Mouse (Mus musculus): ENCODE data around the gene Opcml. TPM values are rescaled to one million over a fixed set of nuclear protein-coding genes. Genes with fewer than 3 reads are reported as not detected.

The Opcml gene
- polyA plus RNA-seq, 1 experiment from 2014 or later, result 73.0 TPM

DNA sequence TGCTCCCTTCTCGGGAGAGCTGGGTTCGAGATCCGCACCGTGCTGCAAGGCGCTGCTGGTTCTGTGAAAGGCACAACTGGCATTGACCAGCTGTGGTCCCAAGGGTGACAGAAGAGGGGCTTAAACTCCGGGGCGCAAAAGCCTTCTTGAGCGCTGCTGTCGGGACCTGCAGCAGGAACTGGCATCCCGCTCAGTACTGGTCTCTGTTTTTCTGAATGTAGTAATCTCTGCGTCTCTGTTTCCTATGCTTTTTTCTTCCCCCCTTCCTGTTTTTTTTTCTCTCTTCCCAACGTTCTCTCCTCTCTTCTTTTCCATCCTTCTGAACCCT lies 1.0 kb downstream of the Opcml start:
- Histone ChIP-seq H3K4me2 (ENCODE audit: low read length) (peak overlapping the region; percentile 86), H3K36me3 (ENCODE audit: control insufficient read depth, insufficient read depth, low read length) (no peaks in the 10 kb centered on the region), H3K9me3 (replicated peaks; ENCODE audit: control insufficient read depth, low read length, poor library complexity, severe bottlenecking) (no peaks in the 10 kb centered on the region), H3K9ac (ENCODE audit: low read depth, low read length) (peak overlapping the region; percentile 81), H3K4me3 (ENCODE audit: low read depth, low read length) (peak overlapping the region; percentile 64), H3K4me1 (ENCODE audit: control insufficient read depth, insufficient read depth, low read length) (peaks cover 3% of the 10 kb centered on the region), H3K27me3 (ENCODE audit: control insufficient read depth, insufficient read depth, low read depth, low read length) (no peaks in the 10 kb centered on the region), H3K27ac (ENCODE audit: low read length) (peak overlapping the region; percentile 92)
- ATAC-seq, result peak; percentile 50; the same call in 1 of the 2 replicates
- WGBS, result 2% methylated on average over 12 of the region's 12 CpGs

DNA sequence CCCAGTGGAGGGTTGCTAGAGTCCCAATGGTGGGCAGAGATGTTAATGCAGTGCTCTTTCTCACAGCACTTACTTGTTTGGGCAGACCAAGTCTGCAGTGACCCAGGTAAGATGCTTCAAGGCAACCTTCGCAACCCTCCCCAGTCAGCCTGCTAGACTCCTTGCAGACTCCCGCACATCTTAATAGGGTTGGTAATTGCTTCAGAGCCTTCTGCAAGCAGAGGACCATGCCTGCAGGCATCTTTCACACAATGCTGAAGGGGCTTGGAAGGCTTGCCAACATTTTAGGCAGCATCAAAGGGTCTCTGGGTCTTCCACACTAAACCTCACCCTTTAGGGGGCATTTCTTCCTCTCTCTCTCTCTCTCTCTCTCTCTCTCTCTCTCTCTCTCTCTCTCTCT lies 1.7 kb downstream of the Opcml start:
- Histone ChIP-seq H3K9me3 (replicated peaks; ENCODE audit: control insufficient read depth, low read length, poor library complexity, severe bottlenecking) (no peaks in the 10 kb centered on the region), H3K4me3 (ENCODE audit: low read depth, low read length) (peak overlapping the region; percentile 64), H3K4me2 (ENCODE audit: low read length) (peak overlapping the region; percentile 86), H3K27ac (ENCODE audit: low read length) (peak overlapping the region; percentile 92), H3K4me1 (ENCODE audit: control insufficient read depth, insufficient read depth, low read length) (peaks cover 3% of the 10 kb centered on the region), H3K9ac (ENCODE audit: low read depth, low read length) (peak overlapping the region; percentile 81), H3K27me3 (ENCODE audit: control insufficient read depth, insufficient read depth, low read depth, low read length) (no peaks in the 10 kb centered on the region), H3K36me3 (ENCODE audit: control insufficient read depth, insufficient read depth, low read length) (no peaks in the 10 kb centered on the region)
- ATAC-seq, result no peak
- 40% methylated on average over 2 of the region's 2 CpGs for WGBS

DNA sequence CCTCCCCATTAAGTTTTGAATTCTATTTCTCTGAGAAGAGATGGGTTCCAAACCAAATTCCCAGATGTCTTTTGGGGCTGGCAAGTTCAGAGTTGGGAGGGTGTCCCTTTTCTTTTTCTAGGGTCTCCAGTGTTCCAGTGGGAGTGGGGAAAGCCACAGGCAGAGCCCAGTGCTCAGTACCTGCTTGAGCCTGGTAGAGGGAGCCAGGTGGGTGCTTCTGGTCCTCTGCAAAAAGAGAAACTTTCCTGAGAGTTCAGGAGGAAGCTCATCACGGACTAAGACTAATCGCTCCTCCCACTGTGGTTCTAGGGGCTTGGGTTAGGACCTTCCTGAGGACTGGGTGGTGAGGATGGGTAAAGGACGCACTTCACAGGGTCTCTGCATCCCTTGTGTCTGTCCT lies 2.4 kb downstream of the Opcml start:
- Histone ChIP-seq H3K27me3 (ENCODE audit: control insufficient read depth, insufficient read depth, low read depth, low read length) (no peaks in the 10 kb centered on the region), H3K36me3 (ENCODE audit: control insufficient read depth, insufficient read depth, low read length) (no peaks in the 10 kb centered on the region), H3K27ac (ENCODE audit: low read length) (no peak overlapping the region), H3K4me2 (ENCODE audit: low read length) (peak overlapping the region; percentile 31), H3K4me1 (ENCODE audit: control insufficient read depth, insufficient read depth, low read length) (peaks cover 3% of the 10 kb centered on the region), H3K4me3 (ENCODE audit: low read depth, low read length) (peak overlapping the region; percentile 18; the same call in 1 of the 2 replicates), H3K9me3 (replicated peaks; ENCODE audit: control insufficient read depth, low read length, poor library complexity, severe bottlenecking) (no peaks in the 10 kb centered on the region), H3K9ac (ENCODE audit: low read depth, low read length) (0 out of 2 replicates have a peak overlapping the region, but pooled peaks have one; percentile 14)
- ATAC-seq, result no peak
- 75% methylated on average over 3 of the region's 3 CpGs for WGBS

DNA sequence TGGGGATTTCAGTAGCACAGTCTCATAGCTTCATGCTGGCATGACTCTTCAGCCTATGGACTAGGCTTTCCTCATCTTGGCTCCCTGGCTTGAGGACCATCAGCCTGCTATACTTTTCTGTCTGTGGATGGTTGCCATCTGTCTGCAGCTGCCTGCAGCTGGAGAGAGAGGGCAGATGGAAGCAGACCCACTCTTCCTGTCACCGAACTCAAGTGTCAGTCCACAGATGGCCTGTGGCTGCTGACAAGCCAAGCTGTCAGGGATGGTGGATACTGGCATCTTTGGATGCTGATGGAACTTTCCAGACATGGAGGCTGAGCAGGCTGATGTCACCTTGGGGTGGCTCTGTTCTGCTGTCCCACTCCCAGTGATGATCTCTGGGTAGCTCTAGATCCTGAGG lies 6.0 kb downstream of the Opcml start:
- Histone ChIP-seq H3K4me1 (ENCODE audit: control insufficient read depth, insufficient read depth, low read length) (no peaks in the 10 kb centered on the region; the same call in 1 of the 2 replicates), H3K9me3 (replicated peaks; ENCODE audit: control insufficient read depth, low read length, poor library complexity, severe bottlenecking) (peaks cover 7% of the 10 kb centered on the region), H3K27me3 (ENCODE audit: control insufficient read depth, insufficient read depth, low read depth, low read length) (no peaks in the 10 kb centered on the region), H3K27ac (ENCODE audit: low read length) (no peak overlapping the region), H3K4me2 (ENCODE audit: low read length) (no peak overlapping the region), H3K9ac (ENCODE audit: low read depth, low read length) (no peak overlapping the region), H3K4me3 (ENCODE audit: low read depth, low read length) (no peak overlapping the region), H3K36me3 (ENCODE audit: control insufficient read depth, insufficient read depth, low read length) (0 out of 2 replicates have a peak, but pooled peaks cover 2% of the 10 kb centered on the region)
- 90% methylated on average over 1 of the region's 1 CpGs for WGBS
- ATAC-seq, result no peak

DNA sequence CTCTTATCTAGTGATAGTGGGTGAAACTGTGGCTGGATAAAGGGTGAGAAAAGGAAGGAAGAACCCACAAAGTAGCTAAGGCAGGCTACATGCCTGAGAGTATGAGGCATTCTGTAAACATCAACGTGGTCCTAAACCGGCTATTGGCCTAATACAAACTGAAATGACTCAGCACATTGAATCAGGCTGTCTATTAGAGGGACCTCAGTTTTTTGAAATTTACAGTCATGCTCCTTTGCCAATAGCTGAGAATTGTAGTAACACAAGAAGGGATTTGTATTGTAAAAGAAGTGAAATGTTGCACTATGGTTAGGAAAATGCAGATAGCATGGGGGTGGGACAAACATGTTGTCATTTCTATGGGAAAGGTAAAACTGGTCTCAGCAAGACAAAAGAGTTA lies 10.4 kb downstream of the Opcml start:
- Histone ChIP-seq H3K4me3 (ENCODE audit: low read depth, low read length) (no peak overlapping the region), H3K9me3 (replicated peaks; ENCODE audit: control insufficient read depth, low read length, poor library complexity, severe bottlenecking) (peaks cover 7% of the 10 kb centered on the region), H3K36me3 (ENCODE audit: control insufficient read depth, insufficient read depth, low read length) (0 out of 2 replicates have a peak, but pooled peaks cover 2% of the 10 kb centered on the region), H3K27me3 (ENCODE audit: control insufficient read depth, insufficient read depth, low read depth, low read length) (no peaks in the 10 kb centered on the region), H3K9ac (ENCODE audit: low read depth, low read length) (no peak overlapping the region), H3K4me2 (ENCODE audit: low read length) (no peak overlapping the region), H3K4me1 (ENCODE audit: control insufficient read depth, insufficient read depth, low read length) (no peaks in the 10 kb centered on the region), H3K27ac (ENCODE audit: low read length) (no peak overlapping the region)
- no peak for ATAC-seq
- WGBS, result 91% methylated on average over 2 of the region's 2 CpGs

DNA sequence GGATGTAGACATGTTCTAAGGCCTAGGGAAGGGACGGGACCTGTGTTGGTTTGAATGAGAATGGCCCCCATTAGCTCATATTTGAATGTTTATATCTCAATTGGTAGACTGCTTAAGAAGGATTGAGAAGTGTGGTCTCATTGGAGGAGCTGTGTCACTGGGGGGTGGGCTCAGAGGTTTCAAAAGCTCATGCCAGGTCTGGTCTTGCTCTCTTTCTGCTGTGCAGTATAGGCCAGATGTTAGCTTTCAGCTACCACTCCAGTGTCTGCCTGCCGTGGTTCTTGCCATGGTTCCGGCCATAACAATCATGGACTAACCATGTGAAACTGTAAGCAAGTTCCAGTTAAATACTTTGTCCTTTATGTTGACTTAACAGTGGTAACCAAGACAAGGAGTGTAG lies 11.2 kb downstream of the Opcml start:
- 0 out of 2 replicates have a peak, but pooled peaks cover 2% of the 10 kb centered on the region for H3K36me3 ChIP-seq (ENCODE audit: control insufficient read depth, insufficient read depth, low read length)
- H3K9ac ChIP-seq (ENCODE audit: low read depth, low read length), result no peak overlapping the region
- H3K4me1 ChIP-seq (ENCODE audit: control insufficient read depth, insufficient read depth, low read length), result no peaks in the 10 kb centered on the region
- 89% methylated on average over 3 of the region's 3 CpGs for WGBS
- H3K27ac ChIP-seq (ENCODE audit: low read length), result no peak overlapping the region
- no peak for ATAC-seq
- H3K4me2 ChIP-seq (ENCODE audit: low read length), result no peak overlapping the region
- H3K27me3 ChIP-seq (ENCODE audit: control insufficient read depth, insufficient read depth, low read depth, low read length), result no peaks in the 10 kb centered on the region
- H3K9me3 ChIP-seq (replicated peaks; ENCODE audit: control insufficient read depth, low read length, poor library complexity, severe bottlenecking), result peaks cover 7% of the 10 kb centered on the region
- no peak overlapping the region for H3K4me3 ChIP-seq (ENCODE audit: low read depth, low read length)

DNA sequence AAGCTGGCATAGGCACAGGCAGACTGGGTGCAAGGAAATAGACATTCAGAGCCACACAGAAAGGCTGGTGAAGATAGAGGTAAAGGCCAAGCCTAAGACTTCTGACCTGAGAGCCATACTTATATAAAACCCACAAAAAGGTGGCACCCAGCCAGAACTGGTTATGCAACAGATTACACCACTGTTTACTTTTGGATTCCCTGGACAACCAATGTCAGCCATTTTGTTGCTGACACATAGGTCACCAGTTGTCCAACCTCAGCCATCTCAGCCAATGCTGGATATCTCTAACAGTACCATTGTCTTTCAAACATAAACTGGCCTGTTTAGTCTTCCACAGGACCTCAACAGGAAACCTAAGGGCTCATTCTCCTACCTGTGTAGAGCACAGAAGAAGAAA lies 11.8 kb downstream of the Opcml start:
- H3K36me3 ChIP-seq (ENCODE audit: control insufficient read depth, insufficient read depth, low read length), result 0 out of 2 replicates have a peak, but pooled peaks cover 2% of the 10 kb centered on the region
- H3K9ac ChIP-seq (ENCODE audit: low read depth, low read length), result no peak overlapping the region
- no peak overlapping the region for H3K4me3 ChIP-seq (ENCODE audit: low read depth, low read length)
- no peaks in the 10 kb centered on the region for H3K27me3 ChIP-seq (ENCODE audit: control insufficient read depth, insufficient read depth, low read depth, low read length)
- no peaks in the 10 kb centered on the region for H3K4me1 ChIP-seq (ENCODE audit: control insufficient read depth, insufficient read depth, low read length)
- ATAC-seq, result no peak
- no peak overlapping the region for H3K27ac ChIP-seq (ENCODE audit: low read length)
- peaks cover 7% of the 10 kb centered on the region for H3K9me3 ChIP-seq (replicated peaks; ENCODE audit: control insufficient read depth, low read length, poor library complexity, severe bottlenecking)
- H3K4me2 ChIP-seq (ENCODE audit: low read length), result no peak overlapping the region

DNA sequence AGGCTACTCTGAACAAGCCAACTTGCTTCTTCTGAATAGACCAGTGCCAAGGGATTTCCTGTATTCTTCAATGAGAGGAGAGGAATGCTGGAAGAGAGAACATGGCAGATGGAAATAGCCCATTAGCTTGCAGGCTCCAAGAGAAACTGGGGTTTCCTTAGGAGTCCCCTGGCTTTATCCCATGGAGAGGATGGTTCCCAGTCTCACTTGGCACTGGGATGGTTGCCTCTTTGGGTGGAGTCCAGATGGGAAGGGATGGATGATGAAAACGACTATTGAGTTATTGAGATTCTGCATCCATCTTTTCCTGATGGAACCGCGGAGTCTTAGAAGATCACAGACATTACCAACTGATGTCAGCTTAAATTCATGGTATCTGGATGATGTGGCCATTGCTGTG lies 13.9 kb downstream of the Opcml start:
- ATAC-seq, result no peak
- WGBS, result 90% methylated on average over 3 of the region's 3 CpGs
- no peaks in the 10 kb centered on the region for H3K36me3 ChIP-seq (ENCODE audit: control insufficient read depth, insufficient read depth, low read length)
- H3K4me1 ChIP-seq (ENCODE audit: control insufficient read depth, insufficient read depth, low read length), result no peaks in the 10 kb centered on the region
- H3K4me2 ChIP-seq (ENCODE audit: low read length), result no peak overlapping the region
- no peak overlapping the region for H3K9ac ChIP-seq (ENCODE audit: low read depth, low read length)
- 0 out of 2 replicates have a peak, but pooled peaks cover 2% of the 10 kb centered on the region for H3K9me3 ChIP-seq (replicated peaks; ENCODE audit: control insufficient read depth, low read length, poor library complexity, severe bottlenecking)
- H3K4me3 ChIP-seq (ENCODE audit: low read depth, low read length), result no peak overlapping the region
- H3K27ac ChIP-seq (ENCODE audit: low read length), result no peak overlapping the region
- H3K27me3 ChIP-seq (ENCODE audit: control insufficient read depth, insufficient read depth, low read depth, low read length), result no peaks in the 10 kb centered on the region

DNA sequence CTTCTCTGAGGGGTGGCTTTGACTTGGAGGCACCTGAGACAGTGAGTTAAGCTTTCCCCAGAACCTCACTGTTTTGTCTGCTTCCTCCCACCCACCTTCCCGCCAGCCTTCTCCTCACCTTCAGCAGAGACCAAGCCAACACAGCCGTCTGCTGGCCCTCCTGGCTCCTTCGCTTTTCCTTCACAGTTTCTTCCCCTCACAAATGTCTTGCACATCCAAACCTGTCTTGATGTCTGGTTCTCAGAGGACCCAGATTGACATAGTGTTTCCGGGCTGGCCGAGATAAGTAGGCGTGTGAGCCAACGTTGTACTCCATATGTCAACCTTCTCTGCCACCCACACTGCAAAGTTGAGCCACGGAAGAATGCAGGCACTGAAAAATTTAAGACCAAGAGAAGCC lies 19.2 kb downstream of the Opcml start:
- Histone ChIP-seq H3K9me3 (replicated peaks; ENCODE audit: control insufficient read depth, low read length, poor library complexity, severe bottlenecking) (no peaks in the 10 kb centered on the region), H3K4me2 (ENCODE audit: low read length) (no peak overlapping the region), H3K4me3 (ENCODE audit: low read depth, low read length) (no peak overlapping the region), H3K9ac (ENCODE audit: low read depth, low read length) (no peak overlapping the region), H3K27ac (ENCODE audit: low read length) (no peak overlapping the region), H3K36me3 (ENCODE audit: control insufficient read depth, insufficient read depth, low read length) (no peaks in the 10 kb centered on the region), H3K4me1 (ENCODE audit: control insufficient read depth, insufficient read depth, low read length) (no peaks in the 10 kb centered on the region), H3K27me3 (ENCODE audit: control insufficient read depth, insufficient read depth, low read depth, low read length) (no peaks in the 10 kb centered on the region)
- no peak for ATAC-seq
- 98% methylated on average over 8 of the region's 8 CpGs for WGBS
